Mouse (Mus musculus): ENCODE measurements at regions not wholly inside any gene's neighbourhood (a gene's known extent, or its start where the extent isn't known, plus 50 kb on each side); places are given as distances from the start of the nearest gene placed in this dataset.

DNA sequence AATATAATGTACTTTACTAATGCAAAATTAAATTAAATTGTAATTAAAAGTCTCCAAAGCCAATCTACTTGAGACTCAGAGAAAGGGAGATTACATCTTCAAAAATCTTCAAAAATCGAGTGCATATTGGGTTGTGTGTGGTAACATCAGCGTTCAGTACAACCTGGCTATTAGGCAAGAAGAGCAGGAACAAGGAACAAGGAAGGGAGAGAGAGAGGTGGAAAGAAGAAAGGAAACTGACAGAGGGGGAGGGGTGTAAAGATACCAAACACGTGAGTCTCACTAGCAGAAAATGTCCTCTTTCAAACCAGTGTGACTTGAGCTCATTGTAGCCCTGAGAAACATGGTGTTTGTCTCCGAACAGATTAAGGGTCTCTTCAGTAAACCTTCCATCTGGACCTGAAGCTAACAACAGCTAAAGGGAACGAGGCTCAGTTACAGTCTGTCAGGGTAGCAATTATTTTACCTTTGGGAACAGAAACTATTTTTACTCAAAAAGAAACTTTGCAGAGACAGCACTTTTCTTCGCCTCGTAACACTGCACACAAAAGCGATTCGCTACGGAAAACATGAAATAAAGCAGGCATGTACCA lies 67.5 kb upstream of the Cited2 start:
- no peak for DNase-seq (ENCODE audit: low spot score)

DNA sequence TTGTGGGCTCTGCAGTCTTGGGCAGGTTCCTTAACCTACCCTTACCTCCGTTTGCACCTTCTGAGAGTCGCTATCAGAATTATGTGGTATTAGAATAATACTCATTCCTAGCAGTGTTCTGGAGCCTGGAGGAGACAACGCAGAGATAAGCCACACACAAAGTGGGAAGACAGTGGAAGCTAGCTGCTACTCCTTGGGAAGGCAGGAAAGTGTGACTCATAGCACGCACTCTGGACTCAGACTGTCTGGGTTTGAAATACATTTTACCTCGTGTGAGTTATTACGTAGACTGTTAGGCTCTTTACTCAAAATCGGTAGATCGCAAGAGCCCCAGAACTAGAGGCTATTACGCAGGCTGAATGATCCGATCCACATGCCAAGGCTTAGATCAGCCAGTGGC lies 66.7 kb upstream of the Cited2 start:
- DNase-seq (ENCODE audit: low spot score), result no peak

DNA sequence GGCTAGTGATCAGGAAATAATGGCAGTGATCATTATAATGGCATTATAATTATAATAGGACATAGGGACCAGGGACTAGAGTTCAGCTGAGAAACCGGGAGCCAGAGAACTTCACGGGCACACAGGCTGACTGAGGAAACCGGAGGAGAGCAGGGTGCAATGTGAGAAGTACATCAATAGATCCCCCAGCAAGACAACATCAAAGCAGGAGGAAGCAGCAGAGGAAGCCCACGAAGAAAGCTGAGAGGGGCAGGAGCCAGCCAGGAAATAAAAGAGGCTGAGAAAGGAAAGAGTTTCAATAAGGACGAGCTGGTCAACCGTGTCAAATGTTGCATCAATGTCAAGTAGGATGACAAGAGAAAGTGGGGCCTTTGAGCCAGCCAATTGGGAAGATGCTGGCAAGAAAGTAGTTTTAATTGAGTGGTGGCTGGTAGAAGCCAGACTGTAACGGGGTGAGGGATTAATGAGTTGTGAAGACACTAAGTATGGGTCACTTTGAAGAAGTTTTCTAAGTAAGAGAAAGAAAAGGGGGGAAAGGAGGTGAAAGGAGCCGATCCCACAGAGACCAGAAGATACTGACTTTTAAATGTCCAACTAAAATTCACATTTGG lies 66.0 kb upstream of the Cited2 start:
- no peak for DNase-seq (ENCODE audit: low spot score)

DNA sequence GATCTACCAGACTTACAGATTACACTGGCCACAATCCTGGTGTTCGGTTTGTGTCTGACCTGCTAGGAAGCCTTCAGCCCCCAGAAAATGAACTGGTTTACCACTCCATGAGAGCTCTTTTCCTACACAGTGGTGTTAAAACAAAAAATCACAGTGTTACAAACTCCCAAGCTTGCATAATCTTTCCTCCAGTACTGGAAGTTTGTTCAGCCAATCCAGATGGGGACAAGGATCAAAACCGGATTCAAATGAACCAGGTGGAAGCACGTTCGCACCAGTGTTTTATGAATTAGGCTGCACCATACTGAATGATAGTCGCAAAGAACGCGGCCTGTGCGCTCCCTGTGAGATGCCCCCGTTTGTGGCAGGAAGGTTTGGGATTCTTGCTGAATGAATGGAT lies 63.4 kb upstream of the Cited2 start:
- DNase-seq (ENCODE audit: low spot score), result no peak

DNA sequence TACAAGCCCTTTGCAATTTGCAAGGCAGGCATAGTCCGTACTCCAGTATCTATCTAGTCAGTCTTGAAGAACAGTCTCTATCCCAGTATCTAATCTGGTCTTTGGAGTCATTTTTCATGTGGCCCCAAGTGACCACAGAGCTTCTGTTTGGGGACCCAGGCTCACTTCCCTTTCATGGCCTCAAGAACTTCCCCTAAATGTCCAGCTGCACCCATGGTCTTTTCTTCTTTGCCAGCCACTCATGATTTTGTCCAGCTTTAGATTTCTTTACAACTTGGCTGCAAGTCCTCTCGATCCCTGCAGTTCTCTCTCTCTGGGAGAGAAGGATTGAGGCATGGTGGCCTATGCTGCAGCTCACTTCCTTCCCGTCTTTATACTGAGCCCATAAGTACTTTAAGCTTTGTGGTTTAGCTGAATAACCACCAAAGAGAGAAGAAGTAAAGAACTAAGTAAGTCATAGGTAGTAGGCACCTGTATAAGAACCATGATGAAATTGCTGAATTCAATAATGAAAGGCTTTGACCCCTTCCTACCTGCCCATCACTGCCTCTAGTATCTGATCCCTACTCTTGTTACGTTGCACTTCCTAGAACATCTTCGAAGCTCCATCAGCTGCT lies 62.1 kb upstream of the Cited2 start:
- DNase-seq (ENCODE audit: low spot score), result no peak

DNA sequence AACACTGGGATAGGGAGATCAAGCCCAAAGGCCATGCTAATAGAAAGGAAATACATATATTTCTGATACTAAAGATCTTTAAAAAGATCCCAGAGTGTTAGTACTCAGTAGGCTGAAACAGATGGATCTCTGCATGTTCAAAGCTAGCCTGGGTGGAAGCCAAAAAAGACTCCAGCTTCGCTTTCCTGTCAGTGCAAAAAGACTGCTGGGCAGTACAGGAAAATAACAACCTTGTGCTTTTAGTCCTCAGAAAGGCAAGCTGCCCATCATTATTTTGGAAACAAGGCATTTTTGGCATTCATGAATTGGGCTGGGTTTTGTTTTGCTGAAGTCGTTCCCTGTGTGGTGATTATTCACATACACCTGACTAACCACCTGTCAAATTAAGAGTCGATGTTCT lies 56.9 kb upstream of the Cited2 start:
- no peak for DNase-seq (ENCODE audit: low spot score)

DNA sequence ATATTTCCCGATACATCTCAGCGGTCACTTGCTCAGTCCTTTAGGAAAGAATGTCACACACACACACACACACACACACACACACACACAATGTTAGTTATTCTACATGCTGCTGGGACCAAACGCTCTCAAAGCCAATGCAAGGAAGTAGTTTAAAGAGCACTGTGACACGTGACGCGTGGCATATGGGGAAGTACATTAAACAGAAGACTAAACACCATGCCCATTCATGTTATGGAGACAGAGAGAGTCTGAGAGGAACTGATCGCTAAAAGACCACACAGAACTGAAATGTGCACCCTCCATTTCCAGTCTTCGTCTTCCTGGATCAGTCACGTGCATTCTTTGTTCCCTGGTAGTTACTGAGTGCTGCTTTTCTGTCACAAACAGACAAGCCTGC lies 53.6 kb upstream of the Cited2 start:
- DNase-seq (ENCODE audit: low spot score), result no peak

Measured in urinary bladder, postnatal 25 days (tissue).